Mouse (Mus musculus): Measurements from ENCODE around the gene Sdc1.

DNA sequence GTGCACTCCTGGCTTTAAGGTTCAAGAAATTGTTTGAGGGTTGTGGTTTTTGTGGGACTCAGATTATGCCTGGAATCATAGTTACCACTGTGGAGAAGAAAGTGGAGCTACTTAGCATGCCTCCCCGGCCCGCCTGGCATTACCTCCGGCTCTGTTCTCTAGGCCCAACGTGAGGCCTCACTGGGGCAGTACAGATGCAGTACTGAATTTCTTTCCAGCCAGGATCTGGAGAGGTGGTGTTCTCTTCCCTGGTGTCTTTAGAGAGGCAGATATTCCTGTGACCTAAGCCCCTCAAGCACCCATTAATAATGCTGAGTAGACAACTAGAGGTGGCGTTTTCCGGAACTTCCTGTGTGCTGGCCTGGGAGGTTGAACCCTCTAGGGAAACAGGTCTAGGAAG, 2.2 kb downstream of the Sdc1 start:
- TF ChIP-seq CTCF (IDR thresholded peaks at IDR 0.05; ENCODE audit: low read depth) = no peak
- TF ChIP-seq EP300 (IDR thresholded peaks at IDR 0.05; ENCODE audit: low read depth) = no peak

All from liver, postnatal 0 days (tissue).